Mouse (Mus musculus) layer of hippocampus, postnatal 10 days (tissue): Measurements from ENCODE around the gene Rilpl1. TPM values are rescaled to one million over a fixed set of nuclear protein-coding genes. Genes with fewer than 3 reads are reported as not detected.
A peak's percentile ranks its signal among the peaks of the same experiment; 100 is the strongest.
"Not testable (repeated sequence)": the region's sequence is repeated elsewhere in the genome, so short reads cannot be mapped to it uniquely, and the experiment has no call there.

ENCODE experiments used
- DNase-seq, 2 experiments: peaks; one replicate each; pipeline ENCODE4 v3.0.0; 2021; ENCODE audit warnings: low spot score in 2 of 2
- total RNA-seq, 2 experiments: library from RNA; stranded (reverse); gene quantifications; 2 replicates each; pipeline ENCODE4 v1.2.3; 2021

Gene Rilpl1
- total RNA-seq, 2 experiments from 2014 or later, result 28.9 to 31.0 TPM

DNA sequence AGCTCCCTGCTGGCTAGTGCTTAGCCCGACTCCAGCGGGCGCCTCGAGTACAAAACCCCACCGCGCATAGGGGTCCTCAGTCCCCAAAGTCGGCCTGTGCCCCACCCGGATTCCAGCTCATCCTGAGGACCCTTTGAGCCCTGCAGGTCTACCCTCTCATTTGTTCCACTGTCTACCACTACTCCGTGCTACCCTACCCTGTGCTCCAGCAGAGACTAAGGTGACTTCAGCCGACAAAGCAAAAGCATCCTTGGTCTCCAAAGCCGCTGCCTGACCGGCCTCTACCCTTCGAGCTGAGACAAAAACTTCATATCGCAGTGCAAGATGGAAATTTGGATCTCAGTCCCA lies 366 bp upstream of the Rilpl1 start:
- DNase-seq, result no peak

DNA sequence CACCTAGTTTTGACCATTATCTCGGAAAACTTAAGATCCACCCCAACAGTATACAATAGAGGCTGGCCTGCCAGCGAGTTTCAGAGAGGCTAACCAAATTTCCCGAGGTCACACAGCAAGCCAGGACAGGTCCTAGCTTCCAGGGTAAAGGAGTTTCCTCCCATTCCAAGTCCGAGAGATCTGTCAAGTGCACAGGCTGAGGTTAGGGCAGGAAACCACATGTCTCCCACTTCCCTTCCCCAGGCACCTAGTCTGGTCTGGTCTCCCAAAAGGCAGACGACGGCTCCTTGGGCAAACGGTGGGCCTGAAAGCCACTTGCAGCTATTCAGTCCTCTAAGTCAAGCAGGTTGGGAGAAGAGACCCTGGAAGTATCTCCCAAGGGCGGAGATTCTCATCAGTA lies 1.5 kb downstream of the Rilpl1 start:
- DNase-seq, result no peak

DNA sequence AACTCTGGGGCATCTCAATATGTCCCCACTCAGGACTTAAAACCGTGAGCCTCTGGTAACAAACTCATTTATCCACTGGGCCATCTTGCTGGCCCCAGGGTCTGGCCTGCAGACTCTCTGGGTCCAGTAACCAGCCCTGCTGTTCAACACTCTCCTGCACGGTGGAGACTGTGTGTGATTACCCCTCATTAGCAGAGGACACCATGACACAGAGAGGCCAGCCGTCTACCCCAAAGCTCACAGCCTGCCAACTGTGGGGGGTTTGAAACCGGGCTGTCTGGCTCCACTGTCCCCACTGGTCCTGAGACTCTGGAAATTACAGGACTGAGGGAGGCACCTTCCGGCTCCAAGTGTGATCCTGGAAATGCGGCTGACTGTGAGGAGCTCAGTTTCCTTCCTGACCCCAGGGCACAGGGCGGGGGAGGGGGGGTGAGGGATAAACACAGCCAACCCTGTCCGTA lies 2.0 kb downstream of the Rilpl1 start:
- DNase-seq, result no peak

DNA sequence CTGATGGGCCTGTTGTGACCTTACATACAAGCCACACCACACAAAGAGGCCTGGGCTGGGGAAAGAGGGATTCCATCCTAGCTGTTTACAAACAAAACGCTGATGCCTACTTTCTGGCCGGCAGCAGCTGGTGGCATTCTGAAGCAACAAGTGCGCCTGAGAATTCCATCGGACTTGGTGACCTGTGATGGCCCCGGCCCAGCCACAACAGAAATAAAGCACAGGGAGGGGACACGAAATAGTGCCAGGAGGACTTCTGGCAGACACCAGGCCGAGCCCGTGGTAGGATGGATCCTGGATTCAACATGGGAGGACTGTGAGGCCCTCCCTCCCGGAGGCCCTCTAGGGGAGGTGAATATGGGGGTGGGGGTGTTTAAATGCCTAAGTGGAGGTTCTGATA lies 2.4 kb downstream of the Rilpl1 start:
- no peak for DNase-seq

DNA sequence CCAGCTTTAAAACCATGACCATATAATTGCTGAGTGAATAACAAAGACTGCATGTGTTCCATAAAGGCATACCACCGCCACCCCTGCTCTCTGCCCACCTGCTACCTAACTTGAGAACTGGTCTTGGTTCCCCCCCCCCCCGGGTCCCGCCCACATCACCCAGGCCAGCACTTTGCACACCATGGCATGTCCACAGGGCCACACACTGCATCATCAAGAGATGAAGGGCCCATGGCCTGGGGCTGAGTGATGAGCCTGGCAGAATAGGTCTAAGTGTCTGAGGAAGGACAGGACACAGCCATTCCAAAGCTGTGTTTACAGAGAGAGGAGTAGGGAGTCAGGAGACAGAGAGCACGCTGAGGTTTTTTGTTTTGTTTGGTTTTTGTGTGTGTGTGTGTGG lies 2.8 kb downstream of the Rilpl1 start:
- DNase-seq, result no peak

DNA sequence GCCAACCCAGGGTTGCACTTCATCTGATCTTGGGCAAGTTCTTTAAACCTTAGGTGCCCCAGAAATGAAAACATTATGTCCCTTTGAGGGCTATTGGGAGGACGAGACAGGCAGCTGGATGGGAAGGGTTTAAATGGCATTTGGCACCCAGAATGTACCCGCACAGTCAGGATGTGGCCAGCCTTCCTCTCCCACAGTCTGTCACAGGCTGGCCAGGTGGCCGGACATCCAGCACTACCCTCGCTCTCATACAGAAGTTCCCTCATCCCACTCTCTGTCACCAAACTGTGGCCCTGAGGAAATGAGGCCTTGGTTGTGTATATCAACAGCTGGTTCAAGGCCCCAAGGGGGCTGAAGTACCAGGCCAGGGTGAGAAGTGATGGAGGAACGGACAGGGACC lies 6.2 kb downstream of the Rilpl1 start:
- DNase-seq, result no peak

DNA sequence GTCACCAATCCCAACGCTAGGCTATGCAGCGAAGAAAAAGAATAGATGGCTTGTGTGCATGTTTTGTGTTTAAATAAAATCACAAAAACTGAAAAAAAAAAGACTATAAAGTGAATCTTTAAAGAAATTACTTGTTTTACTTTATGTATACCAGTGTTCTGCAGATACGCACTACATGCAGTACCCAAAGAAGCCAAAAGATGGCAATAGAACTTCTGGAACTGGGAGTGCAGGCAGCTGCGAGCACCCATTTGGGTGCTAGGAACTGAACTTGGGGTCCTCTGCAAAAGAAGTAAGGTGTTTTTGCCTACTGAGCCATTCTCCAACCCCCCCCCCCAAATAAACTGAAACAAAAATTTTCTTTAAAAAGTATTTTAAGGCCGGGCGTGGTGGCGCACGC lies 8.2 kb downstream of the Rilpl1 start:
- DNase-seq, result no peak

DNA sequence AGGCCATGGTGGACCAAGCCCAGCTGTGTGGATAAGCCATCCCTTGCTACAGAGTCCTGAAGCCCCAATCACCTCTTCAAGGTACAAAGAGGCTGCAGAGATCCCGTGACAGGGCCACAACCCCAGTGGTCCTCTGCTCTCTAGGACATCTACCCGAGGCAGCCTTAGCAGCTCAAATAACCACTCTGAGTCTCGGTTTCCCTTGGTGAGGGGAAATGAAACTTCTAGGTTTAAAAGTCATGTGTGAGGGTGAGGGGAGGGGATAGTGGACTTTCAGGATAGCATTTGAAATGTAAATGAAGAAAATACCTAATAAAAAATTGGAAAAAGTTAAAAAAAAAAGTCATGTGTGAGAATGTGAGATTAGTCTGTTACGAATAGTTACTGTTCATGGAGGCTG lies 9.6 kb downstream of the Rilpl1 start:
- DNase-seq, result no peak

DNA sequence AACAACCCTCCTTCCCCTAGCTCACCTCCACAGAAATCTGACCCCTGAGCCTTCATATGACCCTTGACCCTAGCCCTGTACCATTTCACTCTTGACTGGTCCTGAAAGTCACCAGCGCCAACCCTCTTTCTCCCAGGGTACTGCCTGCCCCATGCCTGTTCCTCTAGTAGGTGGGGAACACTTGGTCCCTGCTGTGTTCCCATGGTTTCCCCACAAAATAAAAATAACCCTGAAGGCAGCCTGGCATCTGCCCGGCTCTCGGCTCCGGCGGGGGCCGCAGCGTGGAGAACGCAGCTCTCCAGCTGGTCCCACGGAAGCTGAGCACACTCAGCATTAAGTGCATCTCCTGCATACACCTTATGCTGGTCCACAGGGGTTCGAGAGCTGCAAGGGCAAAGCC lies 12.5 kb downstream of the Rilpl1 start:
- DNase-seq, result peak; percentile 54 to 58

DNA sequence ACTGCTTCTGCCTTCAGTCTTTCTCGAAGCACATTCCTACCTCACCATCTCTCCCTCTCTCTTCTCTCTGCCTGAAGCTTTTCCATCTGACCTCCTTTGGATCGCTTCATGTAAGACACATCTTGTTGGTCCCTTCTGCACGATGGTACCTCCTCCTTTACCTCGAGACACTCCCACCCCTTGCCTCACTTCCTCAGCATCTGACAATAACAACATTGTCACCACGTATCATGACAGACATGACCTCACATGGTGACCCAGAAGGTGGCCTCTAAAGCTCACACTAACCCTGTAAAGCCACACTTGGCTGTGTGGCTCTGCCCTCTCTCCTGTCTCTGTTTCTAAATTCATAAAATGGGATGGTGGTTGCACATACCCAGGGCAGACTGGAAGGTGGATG lies 15.4 kb downstream of the Rilpl1 start:
- DNase-seq, result no peak

DNA sequence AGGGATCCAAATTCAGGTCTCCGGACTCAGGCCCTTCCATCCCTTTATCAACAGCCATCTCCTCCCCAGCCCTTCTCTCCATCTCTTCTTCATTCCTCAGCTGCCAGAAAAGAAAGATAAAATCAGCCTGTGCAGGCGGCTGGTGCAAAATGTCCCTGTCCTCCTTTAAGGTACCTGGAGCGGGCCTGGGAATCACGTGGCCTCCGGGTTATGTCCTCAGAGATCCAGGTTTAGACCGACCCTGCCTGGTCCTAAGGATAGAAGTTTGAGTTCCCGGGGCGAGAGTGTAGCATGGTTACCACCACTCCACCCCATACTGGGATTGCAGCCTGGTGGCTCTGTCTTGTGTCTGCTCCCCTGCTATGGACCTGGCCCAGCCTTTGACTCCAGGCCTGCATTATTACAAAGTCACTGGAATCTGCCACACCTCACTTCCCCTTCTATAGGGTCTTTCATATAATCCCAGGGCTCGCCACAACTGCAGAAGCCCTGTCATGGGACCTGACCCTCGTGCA lies 20.6 kb downstream of the Rilpl1 start:
- DNase-seq, result no peak

DNA sequence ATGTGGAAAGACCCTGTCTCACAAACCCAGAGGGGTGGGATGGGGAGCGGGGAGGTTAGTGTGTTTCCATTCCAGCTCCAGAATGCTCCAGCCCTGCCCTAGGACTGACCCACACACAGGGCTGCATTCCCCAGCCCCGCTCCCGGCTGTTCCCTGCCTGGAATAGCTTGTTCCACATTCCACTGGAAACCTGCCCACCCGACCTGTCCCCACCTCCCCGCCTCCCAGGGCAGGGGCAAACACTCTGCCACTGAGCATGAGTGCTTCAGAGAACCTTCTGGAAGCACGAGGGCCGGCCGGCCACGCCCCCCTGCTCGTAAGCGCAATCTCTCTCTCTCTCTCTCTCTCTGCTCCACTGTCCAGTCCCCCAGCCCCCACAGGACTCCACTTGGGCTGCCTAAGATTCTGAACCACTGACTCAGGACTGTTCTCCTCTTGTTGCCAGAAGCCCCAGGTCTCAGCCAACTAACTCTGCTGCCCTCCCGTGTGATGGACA lies 21.4 kb downstream of the Rilpl1 start:
- no peak for DNase-seq

DNA sequence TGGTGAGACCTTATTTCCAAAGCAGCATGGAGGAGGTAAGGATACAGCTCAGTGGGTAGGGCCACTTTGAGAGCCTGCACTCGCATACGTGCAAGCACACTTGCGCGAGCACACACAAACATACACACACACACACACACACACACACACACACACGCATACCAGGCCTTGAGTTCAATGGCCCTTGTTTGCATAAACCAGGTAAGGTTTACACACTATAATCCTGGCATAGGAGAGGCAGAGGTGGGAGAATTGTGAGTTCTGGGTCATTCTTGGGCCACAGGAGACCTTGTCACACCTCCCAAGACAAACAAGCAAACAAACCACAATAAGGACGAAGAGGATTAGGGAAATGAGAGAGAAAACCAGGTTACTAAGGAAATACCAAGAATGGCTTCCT lies 22.0 kb downstream of the Rilpl1 start:
- DNase-seq, result no peak

DNA sequence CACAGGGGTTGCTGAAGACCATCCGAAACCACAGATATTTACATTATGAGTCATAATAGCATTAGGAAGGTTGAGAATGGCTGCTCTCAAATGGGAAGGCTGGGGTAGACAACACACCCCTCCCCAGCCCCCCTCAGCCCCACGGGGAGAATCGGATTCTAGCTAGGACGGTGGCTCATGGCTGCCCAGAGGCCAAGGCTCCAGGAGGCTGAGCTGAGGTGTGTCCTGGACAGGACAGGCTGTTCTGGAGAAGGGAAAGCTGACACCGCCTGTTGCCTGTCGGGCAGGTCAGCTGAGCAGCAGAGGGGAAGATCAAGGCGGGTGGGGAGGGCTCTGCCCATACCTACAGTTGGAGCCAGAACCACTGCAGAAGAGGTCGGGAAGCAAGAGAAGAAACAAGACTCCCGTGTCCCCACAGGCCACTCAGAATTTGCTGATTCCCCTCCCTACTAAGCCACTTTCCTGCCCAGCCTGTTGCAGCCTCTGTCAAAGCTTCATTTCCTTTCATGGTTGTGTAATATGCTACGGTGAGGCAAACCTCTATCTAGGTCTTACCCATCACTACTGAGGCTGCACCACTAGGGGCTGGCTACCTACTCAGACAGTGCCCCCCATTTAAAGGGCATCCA lies 24.3 kb downstream of the Rilpl1 start:
- DNase-seq, result no peak

DNA sequence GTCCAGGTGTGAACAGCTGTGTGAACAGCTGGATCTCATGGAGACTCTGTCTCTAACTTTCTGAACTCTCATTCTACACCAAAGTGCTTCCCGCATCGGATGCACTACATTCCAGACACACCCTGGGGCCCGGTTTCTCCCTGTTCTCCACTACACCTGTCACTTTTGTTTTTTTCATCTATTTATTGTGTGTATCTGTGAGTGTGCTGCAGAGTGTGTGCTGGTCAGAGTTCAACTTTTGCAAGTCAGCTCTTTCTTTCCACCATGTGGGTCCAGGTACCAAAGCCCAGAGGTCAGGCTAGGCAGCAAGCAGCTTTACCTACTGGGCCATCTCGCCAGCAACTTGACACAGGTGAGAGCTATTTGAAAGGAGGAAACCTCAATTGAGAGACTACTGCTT lies 26.0 kb downstream of the Rilpl1 start:
- DNase-seq, result no peak

DNA sequence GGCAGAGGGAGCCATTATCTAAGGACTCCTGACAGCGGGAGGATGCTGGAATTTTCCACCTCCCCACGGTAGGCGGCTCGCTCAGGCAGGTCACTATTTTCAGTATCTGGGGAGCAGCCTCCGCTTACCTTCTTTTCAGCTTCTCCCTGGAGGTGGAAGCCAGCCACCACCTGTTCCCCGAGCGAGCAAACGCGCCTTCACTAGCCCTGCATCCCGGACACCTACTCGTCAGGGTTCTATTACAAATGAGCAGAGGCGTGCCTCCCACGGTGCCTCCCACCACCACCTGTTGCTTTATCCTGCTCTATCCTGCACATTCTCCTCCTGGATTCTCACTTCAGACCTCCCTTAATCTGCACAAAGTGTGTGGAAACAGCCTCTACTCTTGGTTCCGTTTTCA lies 27.4 kb downstream of the Rilpl1 start:
- DNase-seq, result no peak

DNA sequence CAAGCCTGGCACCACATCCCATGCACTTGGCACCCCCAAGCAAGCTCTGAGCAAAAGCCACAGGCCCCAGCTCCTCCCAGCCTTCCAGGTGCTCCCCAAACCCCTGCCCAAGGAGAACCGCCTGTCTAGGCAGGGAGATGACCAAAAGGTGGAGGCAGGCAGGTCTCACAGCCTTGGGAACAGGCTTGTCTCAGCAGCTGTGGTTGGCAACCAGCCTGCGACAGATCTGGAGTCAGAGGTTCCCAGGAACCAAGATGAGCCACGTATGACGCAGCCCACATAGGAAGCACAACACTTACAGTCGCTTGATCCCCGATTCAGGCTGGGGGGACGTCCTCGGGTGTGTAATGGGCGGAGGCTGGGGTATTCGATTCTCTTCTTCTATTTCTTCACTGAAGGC lies 29.6 kb downstream of the Rilpl1 start:
- no peak for DNase-seq

DNA sequence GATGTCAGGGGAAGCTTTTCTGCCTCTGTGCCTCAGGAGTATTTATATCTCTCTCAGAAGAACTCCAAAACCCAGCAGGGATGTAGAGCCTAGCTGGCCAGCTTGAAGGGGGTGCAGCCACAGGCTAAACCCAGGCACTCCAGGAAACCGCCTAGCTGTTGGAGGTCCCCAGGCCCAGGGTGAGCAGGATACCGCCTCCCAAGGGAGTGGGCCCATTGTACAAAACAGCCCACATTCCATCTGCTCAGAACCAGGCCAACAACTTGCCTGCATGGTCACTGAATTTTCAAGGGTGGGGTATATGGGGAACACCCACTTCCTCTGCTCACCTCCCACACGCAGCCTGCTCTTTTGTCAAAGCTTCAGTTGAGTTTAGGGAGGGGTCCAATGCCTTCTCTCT lies 30.6 kb downstream of the Rilpl1 start:
- no peak for DNase-seq

DNA sequence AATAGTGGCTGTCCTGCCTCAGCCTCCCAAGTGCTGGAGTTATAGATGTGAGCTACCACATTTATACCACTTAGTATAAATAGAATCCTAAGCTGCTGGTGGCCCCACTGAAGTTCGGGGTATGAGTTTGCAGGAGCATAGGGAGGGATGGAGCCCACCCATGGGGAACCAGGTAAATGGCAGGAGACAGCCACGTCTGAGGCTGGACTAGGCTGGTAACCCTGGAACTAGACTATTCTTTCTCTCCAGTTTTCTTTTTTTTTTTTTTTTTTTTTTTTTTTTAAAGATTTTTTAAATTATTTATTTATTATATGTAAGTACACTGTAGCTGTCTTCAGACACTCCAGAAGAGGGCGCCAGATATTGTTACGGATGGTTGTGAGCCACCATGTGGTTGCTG lies 31.2 kb downstream of the Rilpl1 start:
- DNase-seq, result not testable (repeated sequence)

DNA sequence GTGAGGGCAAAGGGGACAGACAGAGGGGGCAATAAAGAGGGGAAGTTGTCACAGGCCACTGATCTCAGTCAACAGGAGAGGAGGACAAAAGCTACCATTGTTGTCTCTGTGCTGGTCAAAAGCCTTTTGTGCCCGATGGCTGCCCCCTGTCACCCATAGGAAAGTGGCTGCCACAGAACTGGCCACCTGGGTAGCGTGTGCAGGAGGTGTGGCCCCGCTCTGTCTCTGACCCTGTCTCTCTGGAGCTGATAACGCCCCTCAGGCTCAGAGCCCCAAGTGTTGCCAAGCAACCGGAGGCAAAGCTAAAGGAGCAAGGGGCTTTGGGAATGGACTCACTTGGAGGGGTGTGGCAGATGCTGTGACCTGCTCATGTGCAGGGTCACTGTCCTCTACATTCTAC lies 32.2 kb downstream of the Rilpl1 start:
- DNase-seq, result no peak

DNA sequence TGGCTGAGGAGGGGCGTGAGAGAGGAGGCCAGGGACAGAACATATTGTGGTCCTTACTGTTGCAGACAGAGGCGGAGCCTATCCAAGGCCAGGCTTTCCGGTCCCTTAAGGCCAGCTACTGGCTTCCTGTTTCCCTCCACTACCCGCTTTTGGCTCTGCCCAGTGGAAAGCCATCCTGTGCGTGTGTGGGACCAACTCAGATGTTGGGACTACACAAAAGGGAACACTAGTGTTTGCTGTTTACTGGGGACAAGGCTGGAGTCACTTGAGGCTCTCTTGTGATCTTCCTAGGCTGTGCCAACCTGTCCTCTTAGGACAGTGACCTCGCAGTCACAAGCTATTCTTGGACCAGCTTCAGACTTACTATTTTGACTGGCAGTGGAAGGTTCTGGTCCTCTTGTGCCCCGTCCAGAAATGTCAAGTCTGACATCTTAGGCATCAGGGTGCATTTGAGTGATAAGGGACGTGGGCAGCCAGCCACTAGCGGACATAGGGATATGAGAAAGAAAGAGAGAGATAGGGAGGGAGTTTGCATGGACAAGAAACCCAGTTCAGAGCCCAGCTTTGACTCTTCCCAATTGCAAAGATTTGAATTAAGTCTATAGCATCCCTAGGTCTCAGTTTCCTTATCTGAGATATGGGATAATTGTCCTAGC lies 32.8 kb downstream of the Rilpl1 start:
- no peak for DNase-seq

DNA sequence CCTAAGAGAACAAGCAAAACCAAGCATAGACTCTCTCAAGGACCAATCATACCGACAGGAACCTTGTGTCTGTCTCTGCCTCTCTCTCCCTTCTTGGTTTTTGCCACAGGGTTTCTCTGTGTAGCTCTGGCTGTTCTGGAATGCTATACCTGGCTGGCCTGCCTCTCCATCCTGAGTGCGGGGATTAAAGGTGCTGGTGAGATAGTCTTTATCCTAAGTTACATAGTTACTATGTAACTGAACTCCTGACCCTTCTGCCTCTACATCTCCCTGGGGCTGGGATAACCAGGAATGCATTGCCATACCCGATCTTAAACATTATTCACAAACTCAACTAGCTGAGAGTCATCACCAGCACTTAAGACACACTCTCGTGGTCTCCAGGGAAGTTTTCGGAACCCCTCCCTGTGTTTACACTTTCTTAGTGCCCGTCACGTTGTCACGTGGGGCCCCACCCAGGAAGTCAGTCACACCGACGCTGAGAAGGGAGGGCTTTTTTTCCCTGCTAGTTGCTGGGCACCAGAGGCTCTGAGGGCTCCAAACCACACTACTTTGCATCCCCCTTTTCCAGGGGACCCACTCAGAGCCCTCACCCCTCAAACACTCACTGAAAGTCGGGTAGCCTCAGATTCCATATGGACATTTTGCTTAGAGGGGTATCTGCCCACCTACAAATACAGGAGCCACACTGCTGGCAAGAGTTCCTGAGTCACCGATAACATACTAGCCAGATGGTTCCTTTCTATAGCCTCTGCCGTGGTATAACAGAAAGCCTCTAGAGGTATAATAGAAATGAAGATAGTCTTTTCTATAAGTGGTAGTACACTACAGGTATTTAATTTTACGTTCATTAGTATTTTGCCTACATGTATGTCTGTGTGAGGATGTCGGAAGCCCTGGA lies 34.3 kb downstream of the Rilpl1 start:
- DNase-seq, result no peak
